Mouse (Mus musculus) layer of hippocampus, postnatal 14 days (tissue): ENCODE measurements around the gene Aldh4a1. TPM values are rescaled to one million over a fixed set of nuclear protein-coding genes. Genes with fewer than 3 reads are reported as not detected.

Experiments
- DNase-seq, 2 experiments: peaks; one replicate each; pipeline ENCODE4 v3.0.0; 2021 to 2022; ENCODE audit warnings: low spot score in 2 of 2, mixed read lengths in 1 of 2
- total RNA-seq, 2 experiments: library from RNA; stranded (reverse); gene quantifications; 2 replicates each; pipeline ENCODE4 v1.2.3; 2021

Aldh4a1 gene
- total RNA-seq, 2 experiments from 2014 or later: 19.1 to 19.4 TPM

GRCm38 (mm10) chr4:139616276-139617000, 6.2 kb upstream of the Aldh4a1 start:
- DNase-seq: no peak

GRCm38 (mm10) chr4:139617001-139617364, 5.7 kb upstream of the Aldh4a1 start:
- no peak for DNase-seq

- no peak for DNase-seq
Observed at GRCm38 (mm10) chr4:139619765-139620164, 2.9 kb upstream of the Aldh4a1 start.

GRCm38 (mm10) chr4:139623434-139624115, 909 bp downstream of the Aldh4a1 start:
- no peak for DNase-seq

GRCm38 (mm10) chr4:139624116-139624489, 1.4 kb downstream of the Aldh4a1 start:
- DNase-seq: no peak

GRCm38 (mm10) chr4:139624706-139625105, 2.0 kb downstream of the Aldh4a1 start:
- no peak for DNase-seq

GRCm38 (mm10) chr4:139627361-139627760, 4.7 kb downstream of the Aldh4a1 start:
- DNase-seq: no peak

- DNase-seq: no peak
Observed at GRCm38 (mm10) chr4:139630171-139630570, 7.5 kb downstream of the Aldh4a1 start.

- no peak for DNase-seq
Observed at GRCm38 (mm10) chr4:139631141-139631540, 8.5 kb downstream of the Aldh4a1 start.

- DNase-seq: no peak
Observed at GRCm38 (mm10) chr4:139631569-139632253, 9.0 kb downstream of the Aldh4a1 start.

- DNase-seq: no peak
Observed at GRCm38 (mm10) chr4:139632254-139632580, 9.6 kb downstream of the Aldh4a1 start.

- DNase-seq: peak; percentile 67
Observed at GRCm38 (mm10) chr4:139636373-139636772, 13.7 kb downstream of the Aldh4a1 start.

GRCm38 (mm10) chr4:139637847-139638246, 15.2 kb downstream of the Aldh4a1 start:
- no peak for DNase-seq

GRCm38 (mm10) chr4:139638356-139638755, 15.7 kb downstream of the Aldh4a1 start:
- no peak for DNase-seq

GRCm38 (mm10) chr4:139639801-139640200, 17.1 kb downstream of the Aldh4a1 start:
- no peak for DNase-seq

GRCm38 (mm10) chr4:139640333-139640732, 17.7 kb downstream of the Aldh4a1 start:
- DNase-seq: no peak

- no peak for DNase-seq
Observed at GRCm38 (mm10) chr4:139640775-139641174, 18.1 kb downstream of the Aldh4a1 start.

- DNase-seq: no peak
Observed at GRCm38 (mm10) chr4:139641829-139642425, 19.3 kb downstream of the Aldh4a1 start.

GRCm38 (mm10) chr4:139643972-139644371, 21.3 kb downstream of the Aldh4a1 start:
- DNase-seq: peak; percentile 80 to 83

- DNase-seq: no peak
Observed at GRCm38 (mm10) chr4:139646916-139647315, 24.2 kb downstream of the Aldh4a1 start.

- DNase-seq: no peak
Observed at GRCm38 (mm10) chr4:139650086-139650743, 27.5 kb downstream of the Aldh4a1 start.
